Mouse (Mus musculus) ES-Bruce4 (cell line): Measurements from ENCODE around the gene Klhl21. TPM values are rescaled to one million over a fixed set of nuclear protein-coding genes. Genes with fewer than 3 reads are reported as not detected.

Source experiments
- H3K27ac ChIP-seq: 2 replicates; pipeline ENCODE4 v1.5.1; 2012; ENCODE audit warnings: low read length, inconsistent platforms; ENCODE audit not compliant: insufficient read depth
- H3K27me3 ChIP-seq: 2 replicates; pipeline ENCODE4 v1.6.1; 2012; ENCODE audit warnings: mild to moderate bottlenecking, low read length, inconsistent platforms; ENCODE audit not compliant: control insufficient read depth, poor library complexity, insufficient read depth, severe bottlenecking
- H3K36me3 ChIP-seq: 2 replicates; pipeline ENCODE4 v1.6.1; 2012; ENCODE audit warnings: inconsistent platforms, mild to moderate bottlenecking, low read length, moderate library complexity; ENCODE audit not compliant: control insufficient read depth, poor library complexity, insufficient read depth, severe bottlenecking
- H3K4me1 ChIP-seq: one replicate; pipeline ENCODE4 v1.8.1; 2011; ENCODE audit warnings: low read length; ENCODE audit not compliant: control insufficient read depth, insufficient read depth
- H3K4me3 ChIP-seq: 2 replicates; pipeline ENCODE4 v1.5.1; 2011; ENCODE audit warnings: low read depth, mild to moderate bottlenecking, low read length
- H3K9ac ChIP-seq: 2 replicates; pipeline ENCODE4 v1.6.1; 2012; ENCODE audit warnings: low read depth, mild to moderate bottlenecking, inconsistent platforms; ENCODE audit not compliant: poor library complexity, severe bottlenecking
- H3K9me3 ChIP-seq: replicated peaks from 2 replicates; pipeline ENCODE4 v1.6.1; 2012; ENCODE audit warnings: mild to moderate bottlenecking, low read length, inconsistent platforms; ENCODE audit not compliant: control insufficient read depth, poor library complexity, insufficient read depth, severe bottlenecking
- CTCF ChIP-seq: IDR thresholded peaks from one replicate; pipeline ENCODE4 v1.8.1; 2011; ENCODE audit warnings: low read depth, low read length
- EP300 ChIP-seq: IDR thresholded peaks from 2 replicates; pipeline ENCODE4 v1.6.1; 2011; ENCODE audit warnings: low read depth, low read length; ENCODE audit not compliant: insufficient read depth
- POLR2A ChIP-seq: IDR thresholded peaks from one replicate; pipeline ENCODE4 v1.8.1; 2011; ENCODE audit warnings: low read length; ENCODE audit not compliant: insufficient read depth
- polyA plus RNA-seq: library from polyadenylated mRNA; stranded (reverse); fragments of >200 nt; gene quantifications from 2 replicates; pipeline ENCODE4 v1.2.4, GENCODE M21; 2011; ENCODE audit warnings: low read depth; ENCODE audit not compliant: missing spikeins, insufficient read depth, insufficient read length

The Klhl21 gene
- polyA plus RNA-seq, 1 experiment: 24.0 TPM

GRCm38 (mm10) chr4:152020024-152020423 is 11.4 kb downstream of the Klhl21 start:
- no peaks in the 10 kb centered on the region for H3K9me3 ChIP-seq
- no peak overlapping the region for H3K9ac ChIP-seq
- H3K27me3 ChIP-seq: no peaks in the 10 kb centered on the region
- no peak for TF ChIP-seq EP300
- TF ChIP-seq POLR2A: no peak
- TF ChIP-seq CTCF: no peak
- peaks cover 12% of the 10 kb centered on the region for H3K36me3 ChIP-seq
- H3K27ac ChIP-seq: no peak overlapping the region
- H3K4me1 ChIP-seq: no peaks in the 10 kb centered on the region
- no peak overlapping the region for H3K4me3 ChIP-seq

DNA sequence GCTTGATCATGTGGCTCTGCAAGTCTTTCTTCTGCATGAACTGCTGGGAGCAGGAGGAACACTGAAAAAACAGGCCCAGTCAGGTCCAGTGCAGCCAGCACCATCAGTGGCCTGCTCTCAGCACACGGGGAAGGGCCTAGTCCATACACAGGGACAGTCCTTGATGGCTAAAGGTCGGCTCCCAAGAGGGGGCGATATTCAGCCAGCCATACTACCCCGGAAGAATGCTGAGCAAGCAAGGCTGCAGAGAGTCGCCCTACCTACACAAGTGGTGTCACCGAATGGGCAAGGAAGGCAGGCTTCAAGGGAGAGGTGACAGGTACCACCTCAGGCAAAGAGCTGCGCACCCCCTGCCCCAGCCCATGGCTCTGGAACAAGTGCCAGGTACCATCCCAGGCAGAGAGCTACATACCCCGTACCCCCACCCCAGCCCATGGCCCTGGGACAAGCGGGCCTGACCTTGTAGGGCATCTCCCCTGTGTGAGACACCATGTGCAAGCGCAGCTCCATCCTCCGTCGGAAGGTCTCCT is 13.0 kb downstream of the Klhl21 start:
- Histone ChIP-seq H3K36me3 (peaks cover 7% of the 10 kb centered on the region; the same call in 1 of the 2 replicates), H3K9ac (no peak overlapping the region), H3K27me3 (no peaks in the 10 kb centered on the region), H3K9me3 (no peaks in the 10 kb centered on the region), H3K4me3 (no peak overlapping the region), H3K27ac (no peak overlapping the region), H3K4me1 (no peaks in the 10 kb centered on the region)
- TF ChIP-seq POLR2A (no peak), CTCF (peak; percentile 56), EP300 (no peak)

- Histone ChIP-seq H3K27me3 (no peaks in the 10 kb centered on the region), H3K36me3 (peaks cover 7% of the 10 kb centered on the region; the same call in 1 of the 2 replicates), H3K27ac (no peak overlapping the region), H3K4me1 (no peaks in the 10 kb centered on the region), H3K9ac (no peak overlapping the region), H3K4me3 (no peak overlapping the region), H3K9me3 (no peaks in the 10 kb centered on the region)
- TF ChIP-seq CTCF (no peak), POLR2A (no peak), EP300 (no peak)
Observed at GRCm38 (mm10) chr4:152022506-152022905, 13.9 kb downstream of the Klhl21 start.

- Histone ChIP-seq H3K27me3 (no peaks in the 10 kb centered on the region), H3K4me3 (no peak overlapping the region), H3K36me3 (peaks cover 4% of the 10 kb centered on the region; the same call in 1 of the 2 replicates), H3K9me3 (no peaks in the 10 kb centered on the region), H3K27ac (no peak overlapping the region), H3K9ac (no peak overlapping the region), H3K4me1 (no peaks in the 10 kb centered on the region)
- TF ChIP-seq CTCF (no peak), EP300 (no peak), POLR2A (no peak)
Observed at GRCm38 (mm10) chr4:152024525-152024924, 15.9 kb downstream of the Klhl21 start.

GRCm38 (mm10) chr4:152026751-152027508 is 18.3 kb downstream of the Klhl21 start:
- no peaks in the 10 kb centered on the region for H3K36me3 ChIP-seq
- H3K27ac ChIP-seq: no peak overlapping the region
- peak overlapping the region; percentile 63 for H3K9ac ChIP-seq
- no peaks in the 10 kb centered on the region for H3K9me3 ChIP-seq
- peaks cover 2% of the 10 kb centered on the region for H3K4me1 ChIP-seq
- peak overlapping the region; percentile 68 for H3K4me3 ChIP-seq
- H3K27me3 ChIP-seq: no peaks in the 10 kb centered on the region
- TF ChIP-seq EP300: no peak

GRCm38 (mm10) chr4:152027524-152027923 is 18.9 kb downstream of the Klhl21 start, which contains the start of gene Zbtb48:
Zbtb48 (minus strand) TSS chr4:152027671.
- Histone ChIP-seq H3K27ac (no peak within 1 kb of the TSS), H3K4me1 (peaks cover 2% of the 10 kb centered on the region), H3K9me3 (no peaks in the 10 kb centered on the region), H3K9ac (peak within 1 kb of the TSS; percentile 63), H3K36me3 (no peaks in the 10 kb centered on the region), H3K4me3 (peak within 1 kb of the TSS; percentile 73), H3K27me3 (no peaks in the 10 kb centered on the region)
- TF ChIP-seq CTCF: no peak
- peak; percentile 85 for TF ChIP-seq POLR2A
